Mouse (Mus musculus) CH12.LX (cell line): ENCODE measurements at regions not wholly inside any gene's neighbourhood (a gene's known extent, or its start where the extent isn't known, plus 50 kb on each side); places are given as distances from the start of the nearest gene placed in this dataset.

Experiments
- DNase-seq: peaks from one replicate; pipeline ENCODE4 v3.0.0-alpha.2; 2013; ENCODE audit errors: extremely low read depth
- H3K27ac ChIP-seq: 2 replicates; pipeline ENCODE4 v1.5.1; 2012; ENCODE audit warnings: low read depth, mild to moderate bottlenecking, control low read depth, moderate library complexity; ENCODE audit not compliant: insufficient read depth
- H3K27me3 ChIP-seq: replicated peaks from 2 replicates; pipeline ENCODE3; 2012; ENCODE audit warnings: inconsistent platforms
- H3K36me3 ChIP-seq, 2 experiments: replicated peaks in 1 of 2; 2 replicates each; pipeline versions ENCODE3 to v1.6.1; 2012; ENCODE audit warnings: inconsistent platforms in 1 of 2, low read length in 1 of 2, mild to moderate bottlenecking in 1 of 2, mixed read lengths in 1 of 2, moderate library complexity in 1 of 2; ENCODE audit not compliant: control insufficient read depth in 1 of 2, insufficient read depth in 1 of 2
- H3K4me1 ChIP-seq, 2 experiments: 2 replicates each; pipeline ENCODE4 v1.6.1; 2012; ENCODE audit warnings: inconsistent platforms in 1 of 2, moderate library complexity in 1 of 2; ENCODE audit not compliant: insufficient read depth in 2 of 2, control insufficient read depth in 1 of 2
- H3K4me2 ChIP-seq: 2 replicates; pipeline ENCODE4 v1.6.1; 2012; ENCODE audit warnings: low read depth, mild to moderate bottlenecking, control low read depth; ENCODE audit not compliant: poor library complexity, insufficient read depth, severe bottlenecking
- H3K4me3 ChIP-seq, 3 experiments: fragments of 150-350 bp in 1 of 3; sonication (generic) in 1 of 3; replicated peaks in 1 of 3; 2 replicates each; pipeline versions ENCODE3 to v1.5.1; 2011 to 2012; ENCODE audit warnings: low read depth in 2 of 3, low read length in 2 of 3, mild to moderate bottlenecking in 2 of 3, moderate library complexity in 2 of 3, control low read depth in 1 of 3, improper control_type of control experiment in 1 of 3, inconsistent platforms in 1 of 3, mixed read lengths in 1 of 3; ENCODE audit not compliant: poor library complexity in 1 of 3
- H3K79me2 ChIP-seq: replicated peaks from 2 replicates; pipeline ENCODE4 v1.6.1; 2012; ENCODE audit warnings: mild to moderate bottlenecking, moderate library complexity; ENCODE audit not compliant: control insufficient read depth, poor library complexity, insufficient read depth, severe bottlenecking; ENCODE audit errors: extremely low read depth
- H3K9ac ChIP-seq: 2 replicates; pipeline ENCODE4 v1.6.1; 2012; ENCODE audit warnings: low read depth, mild to moderate bottlenecking, control low read depth, moderate library complexity; ENCODE audit not compliant: insufficient read depth
- H3K9me3 ChIP-seq: replicated peaks from 2 replicates; pipeline ENCODE3; 2012; ENCODE audit warnings: low read length, inconsistent platforms, mixed read lengths
- CHD2 ChIP-seq: IDR thresholded peaks from 2 replicates; pipeline ENCODE4 v1.6.1; 2011; ENCODE audit warnings: low read length, improper control_type of control experiment
- CTCF ChIP-seq, 2 experiments: IDR thresholded peaks in 1 of 2; conservative IDR thresholded peaks in 1 of 2; 2 replicates each; pipeline ENCODE4 v1.5.1; 2011 to 2012; ENCODE audit warnings: low read depth in 2 of 2, low read length in 2 of 2, improper control_type of control experiment in 1 of 2, inconsistent platforms in 1 of 2, mild to moderate bottlenecking in 1 of 2, moderate library complexity in 1 of 2
- EP300 ChIP-seq: IDR thresholded peaks from 2 replicates; pipeline ENCODE4 v1.6.1; 2011; ENCODE audit warnings: low read length, improper control_type of control experiment
- ETS1 ChIP-seq: conservative IDR thresholded peaks from 2 replicates; pipeline ENCODE4 v1.6.1; 2012; ENCODE audit warnings: low read depth, mild to moderate bottlenecking, inconsistent platforms, low read length, improper control_type of control experiment, moderate library complexity
- GABPA ChIP-seq: IDR thresholded peaks from 2 replicates; pipeline ENCODE4 v1.6.1; 2012; ENCODE audit warnings: low read depth, low read length, improper control_type of control experiment, inconsistent platforms; ENCODE audit not compliant: insufficient replicate concordance
- HCFC1 ChIP-seq: IDR thresholded peaks from 2 replicates; pipeline ENCODE4 v1.6.1; 2012; ENCODE audit warnings: low read depth, mild to moderate bottlenecking, inconsistent platforms, low read length, improper control_type of control experiment
- JUN ChIP-seq: IDR thresholded peaks from 2 replicates; pipeline ENCODE4 v1.6.1; 2011; ENCODE audit warnings: low read depth, mild to moderate bottlenecking, low read length, improper control_type of control experiment, moderate library complexity; ENCODE audit not compliant: insufficient read depth
- KAT2A ChIP-seq: IDR thresholded peaks from 2 replicates; pipeline ENCODE4 v1.6.1; 2012; ENCODE audit warnings: low read length, improper control_type of control experiment, inconsistent platforms; ENCODE audit not compliant: insufficient replicate concordance
- MAFK ChIP-seq: IDR thresholded peaks from 2 replicates; pipeline ENCODE4 v1.6.1; 2011; ENCODE audit warnings: low read length, improper control_type of control experiment; ENCODE audit not compliant: insufficient replicate concordance
- MAX ChIP-seq: IDR thresholded peaks from 2 replicates; pipeline ENCODE4 v1.6.1; 2011; ENCODE audit warnings: low read length, improper control_type of control experiment
- MEF2A ChIP-seq: IDR thresholded peaks from 2 replicates; pipeline ENCODE4 v1.6.1; 2014; ENCODE audit warnings: low read depth, mild to moderate bottlenecking, inconsistent platforms, low read length, improper control_type of control experiment, borderline replicate concordance
- MYC ChIP-seq: IDR thresholded peaks from 2 replicates; pipeline ENCODE4 v1.6.1; 2011; ENCODE audit warnings: low read depth, mild to moderate bottlenecking, improper control_type of control experiment, low read length
- POLR2A ChIP-seq: IDR thresholded peaks from 2 replicates; pipeline ENCODE4 v1.6.1; 2011; ENCODE audit warnings: low read depth, mild to moderate bottlenecking, improper control_type of control experiment, low read length
- TBP ChIP-seq: conservative IDR thresholded peaks from 2 replicates; pipeline ENCODE4 v1.6.1; 2011; ENCODE audit warnings: low read depth, low read length, improper control_type of control experiment
- USF1 ChIP-seq: IDR thresholded peaks from 2 replicates; pipeline ENCODE4 v1.6.1; 2014; ENCODE audit warnings: low read depth, mild to moderate bottlenecking, inconsistent platforms, low read length, improper control_type of control experiment
- ZC3H11A ChIP-seq: IDR thresholded peaks from 2 replicates; pipeline ENCODE4 v1.6.1; 2012; ENCODE audit warnings: low read depth, mild to moderate bottlenecking, inconsistent platforms, low read length, improper control_type of control experiment
- ZKSCAN1 ChIP-seq: IDR thresholded peaks from 2 replicates; pipeline ENCODE4 v1.6.1; 2012; ENCODE audit warnings: low read depth, inconsistent platforms, low read length, improper control_type of control experiment, borderline replicate concordance
- dilution Hi-C: fragments of 300-500 bp; cut with MboI; formaldehyde crosslinking; loops from 2 replicates; pipeline ENCODE4 v1.14.3; 2020; ENCODE audit warnings: low sequenced_read_pairs; ENCODE audit not compliant: extremely low pct_unique_long_range_greater_than_20kb, extremely low pct_ligation_motif_present
- in situ Hi-C: fragments of 300-500 bp; cut with MboI; formaldehyde crosslinking; loops from 3 replicates; pipeline ENCODE4 v1.14.3; 2019; ENCODE audit warnings: low sequenced_read_pairs, low pct_ligation_motif_present, low pct_unique_long_range_greater_than_20kb, mixed read lengths

DNA sequence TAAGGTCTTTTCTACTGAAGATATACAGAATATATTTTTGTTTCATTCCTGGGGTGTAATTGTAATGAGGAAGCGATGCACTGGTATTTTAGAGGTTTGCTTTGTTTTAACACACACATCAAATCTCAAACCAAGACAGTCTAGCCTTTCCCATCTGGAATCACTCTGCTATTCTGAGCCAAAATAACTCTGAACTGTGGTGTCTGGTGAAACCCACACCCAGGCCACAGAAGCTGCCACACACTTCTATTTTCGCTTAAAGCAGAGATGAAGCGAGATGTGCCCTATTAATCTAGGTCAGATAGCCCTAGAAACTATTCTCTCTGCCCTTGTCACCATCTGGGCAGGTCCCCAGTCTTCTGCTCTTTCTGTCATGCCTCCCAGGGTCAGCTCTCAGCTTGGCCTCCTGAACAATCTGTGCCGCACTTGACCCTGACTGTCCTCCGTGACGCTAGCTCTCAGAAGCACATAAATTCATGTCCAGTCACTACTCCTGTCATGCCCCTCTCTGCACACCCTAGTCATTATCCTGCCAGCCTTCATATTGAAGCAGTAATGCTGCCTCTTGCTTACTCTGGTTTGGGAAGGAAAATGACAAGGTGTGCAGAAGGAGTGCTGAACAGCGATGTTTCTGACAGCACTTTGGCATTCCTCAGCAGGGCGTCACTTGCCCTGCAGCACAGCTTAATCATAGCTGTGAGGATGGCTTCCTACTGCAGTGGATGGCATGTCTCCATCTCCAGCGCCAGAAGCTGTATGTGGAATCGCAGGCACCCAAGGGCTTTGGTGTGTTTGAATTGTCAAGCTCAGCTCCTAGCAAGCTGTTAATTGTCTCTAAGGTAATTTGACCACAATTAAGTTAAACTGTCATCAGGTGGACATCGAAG lies 57.1 kb upstream of the Snx19 start:
- Histone ChIP-seq H3K27ac (no peak overlapping the region), H3K4me2 (no peak overlapping the region), H3K9me3 (no peaks in the 10 kb centered on the region), H3K4me1 (peaks cover 0 to 6% of the 10 kb centered on the region in 2 experiments; a peak in 2 of 4 replicates), H3K79me2 (no peaks in the 10 kb centered on the region), H3K4me3 (no peak overlapping the region), H3K9ac (no peak overlapping the region), H3K36me3 (no peaks in the 10 kb centered on the region), H3K27me3 (no peaks in the 10 kb centered on the region)
- in situ Hi-C loops: no loop called here
- no peak for DNase-seq
- dilution Hi-C loops: no loop called here
- TF ChIP-seq MAFK: no peak
- TF ChIP-seq KAT2A: no peak
- TF ChIP-seq JUN: no peak
- TF ChIP-seq EP300: no peak
- no peak for TF ChIP-seq MYC
- TF ChIP-seq TBP: no peak
- no peak for TF ChIP-seq USF1
- TF ChIP-seq HCFC1: no peak
- no peak for TF ChIP-seq CTCF (conservative IDR thresholded peaks at IDR 0.05 in 1 of 2, IDR thresholded peaks at IDR 0.05 in 1 of 2; ENCODE audit: low read depth in 2 of 2, low read length in 2 of 2)
- no peak for TF ChIP-seq CHD2
- TF ChIP-seq MAX: no peak
- TF ChIP-seq ZC3H11A: no peak
- TF ChIP-seq ZKSCAN1: no peak
- no peak for TF ChIP-seq ETS1
- no peak for TF ChIP-seq POLR2A
- TF ChIP-seq MEF2A: no peak

DNA sequence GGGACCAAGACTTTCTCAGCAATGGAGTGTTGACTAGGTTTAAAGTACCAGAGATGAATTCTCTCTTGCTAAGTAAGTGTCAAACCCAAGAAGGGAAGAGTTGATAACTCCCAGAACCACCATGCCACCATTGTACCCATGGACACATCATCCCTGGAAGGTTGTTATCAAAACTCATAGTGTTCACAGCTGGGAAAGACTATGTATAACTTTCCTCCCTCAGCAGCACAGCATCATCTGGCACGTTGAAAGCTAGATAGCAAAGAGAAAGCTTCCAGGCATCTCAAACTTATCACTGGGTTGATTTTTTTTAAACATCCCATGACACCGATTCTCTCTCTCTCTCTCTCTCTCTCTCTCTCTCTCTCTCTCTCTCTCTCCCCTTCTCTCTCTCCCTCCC lies 56.1 kb upstream of the Snx19 start:
- Histone ChIP-seq H3K9ac (no peak overlapping the region), H3K9me3 (no peaks in the 10 kb centered on the region), H3K4me3 (no peak overlapping the region), H3K79me2 (no peaks in the 10 kb centered on the region), H3K27me3 (no peaks in the 10 kb centered on the region), H3K4me2 (no peak overlapping the region), H3K36me3 (no peaks in the 10 kb centered on the region), H3K4me1 (no peaks in the 10 kb centered on the region; a peak in 1 of 4 replicates), H3K27ac (no peak overlapping the region)
- in situ Hi-C loops (no loop called here), dilution Hi-C loops (no loop called here)
- no peak for TF ChIP-seq GABPA
- DNase-seq: no peak
